Mouse (Mus musculus) limb, embryonic 15.5 days (tissue): ENCODE data around the gene Rsrc2. TPM values are rescaled to one million over a fixed set of nuclear protein-coding genes. Genes with fewer than 3 reads are reported as not detected.

Experiments
- ATAC-seq: fragments of 200-750 bp; cut with Nextera tagmentation; 2 replicates; pipeline ENCODE4 v1.8.0; 2017; ENCODE audit warnings: low read depth, moderate TSS enrichment; ENCODE audit not compliant: insufficient number of reproducible peaks, low FRiP score, low TSS enrichment
- H3K27ac ChIP-seq: fragments of 300-500 bp; sonication (generic); 2 replicates; pipeline ENCODE4 v1.5.1; 2015; ENCODE audit warnings: moderate library complexity, mild to moderate bottlenecking, inconsistent platforms
- H3K27me3 ChIP-seq: fragments of 300-500 bp; sonication (generic); 2 replicates; pipeline ENCODE4 v1.6.1; 2015; ENCODE audit warnings: inconsistent platforms
- H3K36me3 ChIP-seq: fragments of 300-500 bp; sonication (generic); 2 replicates; pipeline ENCODE4 v1.6.1; 2015; ENCODE audit warnings: inconsistent platforms
- H3K4me1 ChIP-seq: fragments of 300-500 bp; sonication (generic); 2 replicates; pipeline ENCODE4 v1.6.1; 2015; ENCODE audit warnings: inconsistent platforms
- H3K4me2 ChIP-seq: fragments of 300-500 bp; sonication (generic); 2 replicates; pipeline ENCODE4 v1.6.1; 2015; ENCODE audit warnings: mild to moderate bottlenecking, inconsistent platforms
- H3K4me3 ChIP-seq: fragments of 300-500 bp; sonication (generic); 2 replicates; pipeline ENCODE4 v1.5.1; 2015; ENCODE audit warnings: mild to moderate bottlenecking, inconsistent platforms
- H3K9ac ChIP-seq: fragments of 300-500 bp; sonication (generic); 2 replicates; pipeline ENCODE4 v1.6.1; 2015; ENCODE audit warnings: inconsistent platforms
- H3K9me3 ChIP-seq: fragments of 300-500 bp; sonication (generic); 2 replicates; pipeline ENCODE4 v1.6.1; 2016; ENCODE audit warnings: inconsistent platforms
- WGBS: fragments of 180-500 bp; shearing (Covaris S2); methylation state at CpG from one replicate; pipeline ENCODE4 v1.1.7; 2015; 5-methylcytosine and 5-hydroxymethylcytosine counted together
- polyA plus RNA-seq: library from polyadenylated mRNA; unstranded; fragments of >200 nt; fragmentation: Nextera tagmentation; extraction: Ambion mirVana; gene quantifications from 2 replicates; pipeline ENCODE4 v1.2.1, GENCODE M21; 2015

Rsrc2 gene
- polyA plus RNA-seq, 1 experiment from 2014 or later, result 111 TPM

GRCm38 (mm10) chr5:123694468-123694867, 54.7 kb downstream of the Rsrc2 start:
- Histone ChIP-seq H3K4me2 (no peak overlapping the region), H3K36me3 (peaks cover 14% of the 10 kb centered on the region), H3K4me1 (peaks cover 7% of the 10 kb centered on the region), H3K9ac (no peak overlapping the region), H3K27me3 (no peaks in the 10 kb centered on the region), H3K9me3 (no peaks in the 10 kb centered on the region), H3K27ac (no peak overlapping the region; the same call in 1 of the 2 replicates), H3K4me3 (no peak overlapping the region)
- 42% methylated on average over 6 of the region's 6 CpGs for WGBS
- ATAC-seq, result no peak

GRCm38 (mm10) chr5:123684221-123685144, 64.7 kb downstream of the Rsrc2 start, which contains the start of gene Clip1:
Clip1 (minus strand) TSS chr5:123684618.
- no peaks in the 10 kb centered on the region for H3K27me3 ChIP-seq
- peaks cover 28% of the 10 kb centered on the region for H3K4me1 ChIP-seq
- H3K9me3 ChIP-seq, result no peaks in the 10 kb centered on the region
- 0 out of 2 replicates have a peak, but pooled peaks have one; percentile 20 for ATAC-seq
- WGBS, result under 1% methylated on average over 53 of the region's 64 CpGs
- H3K4me2 ChIP-seq, result peak within 1 kb of the TSS; percentile 79
- H3K27ac ChIP-seq, result peak within 1 kb of the TSS; percentile 90
- H3K4me3 ChIP-seq, result peak within 1 kb of the TSS; percentile 93
- H3K9ac ChIP-seq, result peak within 1 kb of the TSS; percentile 93
- H3K36me3 ChIP-seq, result no peaks in the 10 kb centered on the region

- 1% methylated on average over 82 of the region's 92 CpGs for WGBS
- peak overlapping the region; percentile 93 for H3K9ac ChIP-seq
These were observed 65.6 kb downstream of the Rsrc2 start for GRCm38 (mm10) chr5:123683377-123684220.

GRCm38 (mm10) chr5:123683043-123683376, 66.2 kb downstream of the Rsrc2 start:
- 3% methylated on average over 6 of the region's 6 CpGs for WGBS
- peak; percentile 32; the same call in 1 of the 2 replicates for ATAC-seq
- H3K4me1 ChIP-seq, result peaks cover 32% of the 10 kb centered on the region
- peak overlapping the region; percentile 79 for H3K4me2 ChIP-seq
- H3K36me3 ChIP-seq, result no peaks in the 10 kb centered on the region
- 0 out of 2 replicates have a peak overlapping the region, but pooled peaks have one; percentile 93 for H3K9ac ChIP-seq
- H3K27ac ChIP-seq, result peak overlapping the region; percentile 90
- H3K27me3 ChIP-seq, result no peaks in the 10 kb centered on the region
- no peaks in the 10 kb centered on the region for H3K9me3 ChIP-seq
- peak overlapping the region; percentile 93 for H3K4me3 ChIP-seq

More at GRCm38 (mm10) chr5:123683377-123684220, 65.6 kb downstream of the Rsrc2 start:
- Histone ChIP-seq H3K4me3 (peak overlapping the region; percentile 93), H3K36me3 (no peaks in the 10 kb centered on the region), H3K27me3 (no peaks in the 10 kb centered on the region), H3K4me2 (peak overlapping the region; percentile 79), H3K4me1 (peaks cover 32% of the 10 kb centered on the region), H3K9me3 (no peaks in the 10 kb centered on the region), H3K27ac (peak overlapping the region; percentile 90)
- peak; percentile 60; the same call in 1 of the 2 replicates for ATAC-seq

GRCm38 (mm10) chr5:123682372-123682771, 66.8 kb downstream of the Rsrc2 start:
- Histone ChIP-seq H3K9ac (no peak overlapping the region), H3K4me3 (peak overlapping the region; percentile 93)

GRCm38 (mm10) chr5:123679546-123680263, 69.5 kb downstream of the Rsrc2 start:
- Histone ChIP-seq H3K27ac (peak overlapping the region; percentile 78), H3K4me1 (peaks cover 26% of the 10 kb centered on the region), H3K27me3 (no peaks in the 10 kb centered on the region), H3K36me3 (no peaks in the 10 kb centered on the region), H3K4me3 (no peak overlapping the region), H3K9ac (no peak overlapping the region), H3K9me3 (no peaks in the 10 kb centered on the region), H3K4me2 (no peak overlapping the region)
- ATAC-seq, result no peak
- WGBS, result 13% methylated on average over 5 of the region's 5 CpGs

More at GRCm38 (mm10) chr5:123682372-123682771, 66.8 kb downstream of the Rsrc2 start:
- no peak for ATAC-seq
- Histone ChIP-seq H3K9me3 (no peaks in the 10 kb centered on the region), H3K27ac (no peak overlapping the region; the same call in 1 of the 2 replicates), H3K4me2 (peak overlapping the region; percentile 79), H3K36me3 (no peaks in the 10 kb centered on the region), H3K27me3 (no peaks in the 10 kb centered on the region), H3K4me1 (peaks cover 32% of the 10 kb centered on the region)
- 39% methylated on average over 4 of the region's 4 CpGs for WGBS

- Histone ChIP-seq H3K4me3 (no peak overlapping the region), H3K9me3 (no peaks in the 10 kb centered on the region), H3K4me2 (no peak overlapping the region), H3K36me3 (no peaks in the 10 kb centered on the region), H3K4me1 (peaks cover 26% of the 10 kb centered on the region), H3K27ac (no peak overlapping the region), H3K9ac (no peak overlapping the region), H3K27me3 (no peaks in the 10 kb centered on the region)
- no peak for ATAC-seq
- 74% methylated on average over 3 of the region's 3 CpGs for WGBS
These were observed 70.1 kb downstream of the Rsrc2 start for GRCm38 (mm10) chr5:123679106-123679505.

Other genes starting within 250 kb of the Rsrc2 start
- gene B3gnt4, start 239.0 kb downstream of the Rsrc2 start, polyA plus RNA-seq, result 0.12 and 0.58 TPM in 2 replicates
- gene Diablo, start 225.2 kb downstream of the Rsrc2 start, polyA plus RNA-seq, result 95.4 and 99.4 TPM in 2 replicates
- gene Gm49027, start 223.9 kb downstream of the Rsrc2 start, polyA plus RNA-seq, result 0.44 and 0.46 TPM in 2 replicates
- gene Vps33a, start 176.4 kb downstream of the Rsrc2 start, polyA plus RNA-seq, result 25.7 and 29.7 TPM in 2 replicates
- 45.4 and 46.6 TPM in 2 replicates for gene Clip1, start 64.8 kb downstream of the Rsrc2 start, polyA plus RNA-seq
- gene Zcchc8, start 28.3 kb downstream of the Rsrc2 start, polyA plus RNA-seq, result 62.3 and 62.7 TPM in 2 replicates
- gene Kntc1, start 302 bp upstream of the Rsrc2 start, polyA plus RNA-seq, result 20.1 and 21.0 TPM in 2 replicates
- 9.0 and 9.4 TPM in 2 replicates for gene Hcar2, start 116.1 kb upstream of the Rsrc2 start, polyA plus RNA-seq
- gene Hcar1, start 130.6 kb upstream of the Rsrc2 start, polyA plus RNA-seq, result 0.55 and 0.87 TPM in 2 replicates
- 131 and 140 TPM in 2 replicates for gene Denr, start 157.8 kb upstream of the Rsrc2 start, polyA plus RNA-seq
- gene Gm43518, start 178.0 kb upstream of the Rsrc2 start, polyA plus RNA-seq, result 2.8 and 3.4 TPM in 2 replicates
- 5.2 and 6.4 TPM in 2 replicates for gene Ccdc62, start 181.3 kb upstream of the Rsrc2 start, polyA plus RNA-seq
- 12.4 and 17.4 TPM in 2 replicates for gene Hip1r, start 224.2 kb upstream of the Rsrc2 start, polyA plus RNA-seq